Mouse (Mus musculus) lung, postnatal 10 days (tissue): ENCODE results near the gene Ccin.
A peak's percentile ranks its signal among the peaks of the same experiment; 100 is the strongest.

Experiments
- DNase-seq: peaks from one replicate; pipeline ENCODE4 v3.0.0; 2021

Gene Ccin

GRCm38 (mm10) chr4:43974914-43975616 lies 8.2 kb upstream of the Ccin start:
- DNase-seq: no peak

- no peak for DNase-seq
These were observed 7.0 kb upstream of the Ccin start for GRCm38 (mm10) chr4:43976223-43976740.

- DNase-seq: peak; percentile 78
These were observed 4.5 kb upstream of the Ccin start for GRCm38 (mm10) chr4:43978521-43979443.

- DNase-seq: peak; percentile 85
These were observed 3.5 kb upstream of the Ccin start for GRCm38 (mm10) chr4:43979746-43980145.

- no peak for DNase-seq
These were observed 3.0 kb upstream of the Ccin start for GRCm38 (mm10) chr4:43980236-43980635.

GRCm38 (mm10) chr4:43980846-43981245 lies 2.4 kb upstream of the Ccin start:
- no peak for DNase-seq

GRCm38 (mm10) chr4:43981251-43981650 lies 2.0 kb upstream of the Ccin start:
- DNase-seq: no peak

GRCm38 (mm10) chr4:43982053-43982732 lies 1.1 kb upstream of the Ccin start:
- peak; percentile 96 for DNase-seq

GRCm38 (mm10) chr4:43983756-43984155 lies 473 bp downstream of the Ccin start:
- DNase-seq: no peak

GRCm38 (mm10) chr4:43984326-43984725 lies 1.0 kb downstream of the Ccin start:
- no peak for DNase-seq

GRCm38 (mm10) chr4:43988976-43989375 lies 5.7 kb downstream of the Ccin start:
- DNase-seq: no peak

GRCm38 (mm10) chr4:43993072-43993471 lies 9.8 kb downstream of the Ccin start:
- no peak for DNase-seq

- no peak for DNase-seq
These were observed 11.1 kb downstream of the Ccin start for GRCm38 (mm10) chr4:43994342-43994741.

- DNase-seq: no peak
These were observed 20.3 kb downstream of the Ccin start for GRCm38 (mm10) chr4:44003622-44004021.

GRCm38 (mm10) chr4:44004126-44004525 lies 20.8 kb downstream of the Ccin start, which contains the start of gene Clta:
Gene Clta (plus strand): TSS chr4:44004452.
- no peak for DNase-seq

- no peak for DNase-seq
These were observed 21.5 kb downstream of the Ccin start for GRCm38 (mm10) chr4:44004623-44005409.

- no peak for DNase-seq
These were observed 26.9 kb downstream of the Ccin start for GRCm38 (mm10) chr4:44010176-44010575.

- no peak for DNase-seq
These were observed 27.6 kb downstream of the Ccin start for GRCm38 (mm10) chr4:44010893-44011292.

GRCm38 (mm10) chr4:44011799-44012198 lies 28.5 kb downstream of the Ccin start:
- no peak for DNase-seq

- DNase-seq: peak; percentile 97
These were observed 29.4 kb downstream of the Ccin start for GRCm38 (mm10) chr4:44012376-44013367.
